Mouse (Mus musculus) naive thymus-derived CD4-positive, alpha-beta T cell, adult 2 months (primary cell): ENCODE measurements around the gene Yeats4.

Experiments used
- DNase-seq: peaks from one replicate; pipeline ENCODE4 v3.0.0-alpha.2; 2011; ENCODE audit warnings: low read depth

The Yeats4 gene

DNA sequence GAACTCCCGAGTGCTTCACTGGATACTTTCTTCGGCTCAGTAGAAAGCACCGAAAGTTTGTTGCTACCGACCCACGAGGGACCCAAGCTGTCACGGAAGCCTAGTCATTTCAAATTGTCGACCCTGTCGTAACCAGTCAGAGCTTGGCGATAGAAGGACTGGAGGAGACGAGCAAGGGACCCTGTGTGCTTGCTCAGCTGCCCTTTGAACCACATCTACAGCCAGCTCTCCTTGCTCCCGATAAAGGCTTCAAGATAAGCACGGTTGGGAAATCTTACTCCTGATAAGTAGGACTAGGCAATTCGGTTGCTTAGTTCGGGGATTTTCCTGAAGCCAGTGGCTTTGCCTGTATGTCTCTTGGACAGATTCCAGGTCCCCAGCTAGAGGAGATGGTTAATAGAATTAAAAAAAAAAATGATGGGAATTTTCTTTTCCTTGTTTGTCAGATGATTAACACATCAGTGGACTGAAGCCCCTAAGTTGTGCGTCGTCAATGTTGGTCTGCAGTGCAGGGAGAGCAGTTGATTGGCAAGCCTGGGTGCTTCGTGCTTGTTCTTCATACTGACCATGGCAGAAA is 21.2 kb downstream of the Yeats4 start:
- DNase-seq, result no peak

DNA sequence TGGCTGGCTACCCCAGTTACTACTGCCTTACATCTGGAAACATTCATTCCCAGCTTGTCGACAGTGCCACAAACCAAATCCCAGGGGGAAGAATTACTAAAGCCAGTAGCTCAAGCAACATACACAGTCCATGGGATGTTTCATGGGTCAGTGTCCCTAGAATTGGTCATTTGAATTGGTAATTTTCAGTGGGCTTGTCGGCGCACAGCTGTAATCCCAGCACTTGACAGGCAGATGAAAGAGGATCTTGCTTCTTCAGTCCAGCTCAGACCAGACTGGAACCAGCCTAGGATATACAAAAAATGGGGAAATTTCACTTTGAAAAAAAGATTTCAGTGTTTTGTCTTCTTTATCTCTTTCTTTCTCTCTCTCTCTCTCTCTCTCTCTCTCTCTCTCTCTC is 24.6 kb downstream of the Yeats4 start:
- DNase-seq, result no peak

DNA sequence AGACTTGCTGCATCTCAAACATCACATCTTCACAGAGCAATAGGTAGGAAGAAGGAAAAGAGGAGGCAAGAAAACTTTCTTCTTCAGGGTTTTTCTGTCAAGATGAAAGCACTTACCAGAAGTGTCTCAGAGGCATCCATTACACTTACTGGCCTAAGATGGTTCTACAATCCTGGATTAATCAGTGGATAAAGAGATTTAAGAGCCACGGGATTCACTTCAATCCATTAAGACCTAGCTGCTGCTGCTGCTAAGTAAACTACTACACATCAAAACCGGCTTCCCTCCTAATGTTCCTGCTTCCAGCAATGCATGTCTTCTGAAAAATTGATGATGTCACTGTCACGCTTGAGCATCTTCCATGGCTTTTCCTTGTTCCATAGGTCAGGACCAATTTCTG is 27.6 kb downstream of the Yeats4 start:
- DNase-seq, result no peak

DNA sequence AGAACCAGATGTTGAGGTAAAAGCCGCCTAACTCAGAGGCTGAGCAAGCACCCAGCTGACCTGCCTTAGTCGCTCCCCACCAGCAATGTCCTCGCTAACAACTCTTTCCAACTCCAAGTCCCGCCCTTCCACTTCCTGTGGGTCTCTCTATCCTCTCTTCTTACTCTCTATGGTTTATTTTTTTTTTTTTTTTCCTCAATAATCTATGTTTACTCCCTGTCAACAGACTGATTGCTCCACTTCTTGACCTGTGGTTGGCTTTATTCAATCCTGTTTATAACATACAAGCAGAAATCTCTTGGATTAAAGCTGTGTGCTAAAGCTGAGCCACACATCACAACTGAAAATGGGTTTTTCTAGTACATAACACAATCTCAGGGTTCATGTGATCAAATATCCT is 28.6 kb downstream of the Yeats4 start:
- DNase-seq, result no peak

DNA sequence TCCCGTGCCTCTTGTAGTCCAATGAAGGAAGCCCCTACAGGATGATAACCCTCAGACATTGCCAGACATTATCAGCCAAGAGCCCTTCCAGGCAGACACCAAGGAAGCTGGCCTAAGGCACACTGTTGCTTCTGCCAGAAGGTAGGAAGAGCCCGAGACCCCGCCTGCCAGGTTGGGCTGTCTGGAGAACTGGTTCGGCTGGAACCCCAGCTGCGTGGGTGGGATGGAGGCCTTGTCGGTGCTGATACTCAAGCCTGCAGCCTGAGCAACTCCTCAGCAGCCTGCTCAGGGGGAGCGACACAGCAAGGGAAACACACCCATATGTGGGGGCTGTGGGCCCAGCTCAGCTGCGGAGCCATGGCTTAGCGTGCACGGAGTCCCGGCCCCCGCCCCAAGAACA is 29.3 kb downstream of the Yeats4 start:
- no peak for DNase-seq

DNA sequence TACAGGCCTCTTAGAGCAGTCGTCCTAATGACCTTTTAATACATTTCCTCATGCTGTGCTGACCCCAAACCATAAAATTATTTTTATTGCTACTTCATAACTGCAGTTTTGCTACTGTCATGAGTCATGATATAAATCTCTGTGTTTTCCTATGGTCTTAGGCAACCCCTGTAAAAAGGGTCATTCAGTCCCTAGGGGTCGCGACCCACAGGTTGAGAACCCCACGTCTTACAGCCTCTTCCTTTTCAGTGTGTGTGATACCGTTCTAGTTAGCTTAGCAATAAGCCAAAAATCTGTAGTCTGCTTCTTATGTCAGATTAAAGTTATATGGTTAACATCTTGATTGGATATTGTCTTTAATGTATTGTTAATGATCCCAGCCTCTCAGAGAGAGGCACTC is 30.9 kb downstream of the Yeats4 start:
- no peak for DNase-seq

DNA sequence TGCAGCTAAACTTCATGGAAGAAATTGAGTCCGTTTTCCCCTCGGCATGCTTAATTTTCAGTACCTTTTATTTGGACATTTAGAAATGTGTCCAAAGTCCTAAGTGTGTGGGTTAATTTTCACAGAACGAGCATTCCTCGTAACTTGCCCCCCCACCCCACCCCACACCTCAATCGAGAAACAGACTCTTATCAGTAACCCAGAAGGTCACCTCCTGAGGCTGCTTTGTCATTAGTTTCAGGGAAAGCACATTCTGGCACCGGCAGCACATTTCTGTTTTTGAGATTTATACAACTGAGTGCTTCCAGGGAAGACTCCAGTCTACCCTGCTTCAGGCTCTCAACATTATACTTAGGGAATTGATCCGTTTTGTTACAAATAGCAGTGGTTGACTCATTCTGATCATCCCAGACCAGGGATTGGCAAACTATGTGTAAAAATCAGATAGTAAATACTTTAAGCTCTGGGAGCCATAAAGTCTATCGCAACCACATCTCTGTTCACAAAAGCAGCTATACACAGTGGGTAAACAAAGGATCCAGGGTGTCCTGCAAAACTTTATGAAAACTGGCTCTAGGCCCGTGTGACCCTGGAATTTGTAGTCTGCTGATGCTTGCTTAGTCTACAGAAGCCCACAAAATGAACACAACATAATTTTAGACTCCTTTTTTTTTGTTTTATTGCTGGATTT is 38.8 kb downstream of the Yeats4 start:
- DNase-seq, result no peak

DNA sequence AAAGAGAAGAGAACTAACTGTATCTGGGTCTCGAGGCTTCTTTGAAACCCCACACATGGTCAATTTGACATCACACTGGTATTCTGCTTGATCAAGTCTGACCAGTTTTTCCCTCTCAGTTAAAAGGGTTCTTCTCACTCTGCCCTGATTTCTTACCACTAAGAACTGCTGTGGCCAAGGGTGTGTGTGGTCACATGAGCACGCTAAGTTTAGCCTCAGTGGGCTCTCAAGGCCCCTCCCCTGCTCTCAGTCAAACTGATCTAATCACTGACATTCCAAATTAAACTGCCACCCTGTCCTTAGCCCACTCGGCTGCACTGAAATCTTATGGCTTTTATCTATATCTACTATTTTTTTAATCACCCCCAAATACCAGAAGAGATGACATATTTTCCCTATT is 43.2 kb downstream of the Yeats4 start:
- DNase-seq, result no peak

DNA sequence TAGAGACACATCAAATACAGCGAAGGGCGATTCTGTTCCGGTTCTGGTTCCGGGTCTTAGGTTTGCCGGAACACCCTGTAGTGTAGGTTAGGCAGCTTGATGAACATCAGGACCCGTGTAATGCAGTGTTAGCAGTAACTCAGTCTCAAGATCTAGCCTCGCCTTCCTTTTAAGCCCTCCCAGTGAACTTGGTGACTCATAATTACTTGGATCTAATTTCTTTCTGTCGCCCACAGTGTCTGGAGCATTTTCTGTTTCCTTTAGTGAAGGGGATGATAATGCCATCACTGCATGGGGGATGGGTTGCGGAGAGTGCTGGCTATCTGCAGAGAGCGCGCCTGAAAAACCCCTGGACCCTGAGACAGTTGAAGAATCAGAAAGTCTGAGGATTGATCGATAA is 49.7 kb downstream of the Yeats4 start:
- no peak for DNase-seq

DNA sequence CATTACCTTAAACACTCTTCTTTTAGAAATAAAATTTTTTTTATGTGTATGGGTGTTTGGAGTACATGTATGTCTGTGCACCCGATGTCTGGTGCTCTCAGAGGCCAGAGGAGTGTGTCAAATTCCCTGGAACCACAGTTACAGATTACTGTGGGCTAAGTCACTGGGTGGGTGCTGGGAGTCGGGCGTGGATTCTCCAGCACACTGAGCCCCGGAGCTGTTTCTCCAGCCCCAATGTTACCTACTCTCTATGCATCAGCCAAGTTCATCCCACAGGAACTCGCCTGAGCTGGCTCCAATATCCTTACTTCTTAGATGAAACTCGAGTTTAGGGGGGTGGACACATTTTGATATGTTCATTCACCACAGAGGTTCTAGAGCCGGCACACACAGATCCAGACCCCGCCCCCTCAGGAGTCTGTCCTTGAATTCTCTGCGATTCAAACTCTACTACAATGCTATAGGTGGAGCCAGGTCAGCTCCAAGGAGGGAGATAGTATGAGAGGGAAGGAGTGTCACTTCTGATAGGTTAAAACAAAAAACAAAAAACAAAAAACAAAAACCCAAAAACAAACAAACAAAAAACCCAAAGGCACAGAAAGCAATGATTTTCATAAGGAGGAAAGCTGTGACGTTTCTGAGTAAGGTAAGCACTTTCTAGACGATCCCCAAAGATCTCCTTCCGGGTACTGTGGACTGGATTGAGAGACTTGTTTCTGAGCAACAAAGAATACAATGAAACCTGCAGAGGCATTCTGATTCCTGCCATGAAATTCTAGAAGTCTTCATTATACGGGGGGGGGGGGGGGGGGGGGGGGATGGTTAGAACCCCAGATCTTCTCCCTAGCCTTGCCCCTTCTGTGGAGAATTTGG is 50.5 kb downstream of the Yeats4 start:
- no peak for DNase-seq

DNA sequence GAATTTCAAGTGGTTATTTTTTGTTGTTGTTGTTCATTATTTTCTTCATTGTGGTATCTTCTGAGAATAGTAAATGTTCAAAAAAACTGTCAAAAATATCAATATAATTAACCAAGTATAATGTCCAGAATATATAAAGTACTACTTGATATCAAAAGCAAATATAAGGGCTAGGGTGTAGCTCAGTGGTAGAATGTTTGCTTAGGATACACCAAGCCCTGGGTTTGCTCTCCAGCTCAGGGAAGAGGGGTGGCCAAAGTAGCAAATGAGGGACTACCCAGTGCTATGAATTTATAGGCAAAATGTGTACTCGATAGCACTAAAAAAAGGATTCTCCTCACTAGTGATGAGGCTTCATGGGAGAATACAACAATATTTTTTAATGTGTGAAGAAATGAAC is 51.2 kb downstream of the Yeats4 start:
- no peak for DNase-seq

DNA sequence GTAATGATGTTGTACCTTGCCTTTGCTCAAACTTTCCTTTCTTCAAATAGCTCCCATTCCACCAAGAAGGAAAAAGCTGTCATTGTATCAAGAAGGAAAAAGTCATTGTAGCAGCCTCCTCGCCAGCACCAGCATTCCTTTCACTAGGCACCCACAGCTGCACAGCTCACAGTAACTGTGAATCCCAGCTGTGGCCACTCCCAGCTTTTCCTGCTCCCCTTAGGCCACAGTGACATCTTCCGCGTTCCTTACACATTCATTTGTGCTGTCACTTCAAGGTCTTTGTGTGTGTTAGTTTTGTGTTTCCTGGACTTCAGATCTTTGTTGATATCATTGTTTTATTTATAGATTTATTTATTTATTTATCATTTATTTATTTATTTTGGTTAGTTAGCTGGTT is 52.2 kb downstream of the Yeats4 start:
- DNase-seq, result no peak

DNA sequence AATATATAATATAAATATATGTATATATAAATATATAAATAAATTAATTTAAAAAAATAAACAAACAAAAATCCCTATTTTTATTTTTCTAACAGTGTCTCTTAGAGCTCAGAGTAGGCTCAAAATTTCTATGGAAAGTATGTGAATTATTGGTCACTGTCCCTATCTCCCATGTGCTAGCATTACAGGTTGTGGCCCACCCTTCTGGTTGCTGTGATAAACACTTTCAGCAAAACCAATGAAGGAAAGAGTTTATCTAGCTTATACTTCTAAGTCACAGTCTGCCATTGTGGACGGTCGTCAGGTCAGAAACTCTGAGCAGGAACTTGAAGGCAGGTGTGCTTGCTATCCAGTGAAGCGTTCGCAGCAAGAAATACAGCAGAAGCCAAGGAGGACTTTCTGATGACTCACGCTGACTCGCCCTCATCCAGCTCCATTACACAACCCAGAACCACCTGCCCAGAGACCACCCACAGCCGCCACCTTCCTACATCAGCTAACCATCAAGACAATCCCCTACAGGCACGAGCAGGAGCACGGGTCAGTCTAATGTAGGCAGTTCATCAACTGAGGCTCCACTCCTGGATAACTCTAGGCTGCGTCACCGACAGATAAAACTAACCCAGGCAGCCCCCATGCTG is 57.4 kb downstream of the Yeats4 start:
- no peak for DNase-seq
